Mouse (Mus musculus) embryonic facial prominence, embryonic 11.5 days (tissue): Measurements from ENCODE around the gene Capza2. TPM values are rescaled to one million over a fixed set of nuclear protein-coding genes. Genes with fewer than 3 reads are reported as not detected.
A peak's percentile ranks its signal among the peaks of the same experiment; 100 is the strongest.

ENCODE experiments used
- ATAC-seq: fragments of 200-750 bp; cut with Nextera tagmentation; replicated peaks from 2 replicates; pipeline ENCODE4 v1.8.0; 2017; ENCODE audit warnings: low read depth; ENCODE audit not compliant: insufficient number of reproducible peaks, low FRiP score, low TSS enrichment
- DNase-seq: peaks from one replicate; pipeline ENCODE4 v3.0.0-alpha.2; 2015; ENCODE audit warnings: low spot score
- H3K27ac ChIP-seq: fragments of 300-500 bp; sonication (generic); replicated peaks from 2 replicates; pipeline ENCODE4 v1.5.1; 2014; ENCODE audit warnings: mild to moderate bottlenecking, low read depth, low read length, control low read depth
- H3K27me3 ChIP-seq: fragments of 300-500 bp; sonication (generic); 2 replicates; pipeline ENCODE4 v1.6.1; 2014; ENCODE audit warnings: mild to moderate bottlenecking, low read length, moderate library complexity, mixed read lengths; ENCODE audit not compliant: control insufficient read depth, insufficient read depth
- H3K36me3 ChIP-seq: fragments of 300-500 bp; sonication (generic); replicated peaks from 2 replicates; pipeline ENCODE4 v1.6.1; 2014; ENCODE audit warnings: low read depth, mild to moderate bottlenecking, low read length, moderate library complexity, mixed read lengths; ENCODE audit not compliant: control insufficient read depth, insufficient read depth
- H3K4me1 ChIP-seq: fragments of 300-500 bp; sonication (generic); 2 replicates; pipeline ENCODE4 v1.6.1; 2014; ENCODE audit warnings: low read length, mixed read lengths; ENCODE audit not compliant: control insufficient read depth, insufficient read depth
- H3K4me2 ChIP-seq: fragments of 300-500 bp; sonication (generic); 2 replicates; pipeline ENCODE4 v1.6.1; 2014; ENCODE audit warnings: low read depth, mild to moderate bottlenecking, control low read depth, low read length, moderate library complexity
- H3K4me3 ChIP-seq: fragments of 300-500 bp; sonication (generic); 2 replicates; pipeline ENCODE4 v1.5.1; 2014; ENCODE audit warnings: low read depth, low read length, control low read depth
- H3K9ac ChIP-seq: fragments of 300-500 bp; sonication (generic); replicated peaks from 2 replicates; pipeline ENCODE4 v1.6.1; 2014; ENCODE audit warnings: mild to moderate bottlenecking, control low read depth, low read length
- H3K9me3 ChIP-seq: fragments of 300-500 bp; sonication (generic); replicated peaks from 2 replicates; pipeline ENCODE4 v1.6.1; 2016; ENCODE audit warnings: mild to moderate bottlenecking, low read length, inconsistent platforms, mixed read lengths; ENCODE audit not compliant: control insufficient read depth
- WGBS: fragments of 180-500 bp; shearing (Covaris S2); extraction: QIAGEN DNeasy Blood & Tissue Kit; methylation state at CpG from one replicate; pipeline ENCODE4 v1.1.7; 2014; 5-methylcytosine and 5-hydroxymethylcytosine counted together
- polyA plus RNA-seq: library from polyadenylated mRNA; unstranded; fragments of >200 nt; fragmentation: Nextera tagmentation; extraction: Ambion mirVana; gene quantifications from 2 replicates; pipeline ENCODE4 v1.2.1, GENCODE M21; 2014

The Capza2 gene
- polyA plus RNA-seq, 1 experiment from 2014 or later: 252 TPM

DNA sequence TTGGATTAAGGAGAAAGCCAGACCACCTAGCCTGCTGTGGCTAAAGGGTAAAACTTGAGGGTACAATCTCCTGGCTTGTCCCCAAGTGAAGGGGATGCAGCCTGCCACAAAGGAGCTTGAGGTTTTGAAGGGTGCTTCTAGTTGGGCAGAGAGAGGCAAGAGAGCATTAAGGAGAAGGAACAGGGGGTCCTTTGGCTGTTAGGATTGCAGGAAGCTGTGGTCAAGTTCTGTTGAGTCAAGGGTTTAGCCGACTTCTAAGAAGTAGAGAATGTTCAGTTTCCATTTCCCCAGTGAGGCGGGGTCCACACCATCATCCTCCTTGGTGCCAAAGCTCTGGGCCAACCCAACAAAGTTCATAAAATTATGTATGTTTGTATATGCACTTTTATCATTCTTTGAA lies 19.0 kb downstream of the Capza2 start:
- no peak for DNase-seq
- H3K36me3 ChIP-seq: peaks cover 2% of the 10 kb centered on the region; the same call in 1 of the 2 replicates

GRCm38 (mm10) chr6:17657308-17657707 lies 21.3 kb downstream of the Capza2 start:
- 87% methylated on average over 1 of the region's 1 CpGs for WGBS
- Histone ChIP-seq H3K27me3 (no peaks in the 10 kb centered on the region), H3K4me2 (no peak overlapping the region), H3K27ac (no peak overlapping the region), H3K36me3 (no peaks in the 10 kb centered on the region; the same call in 1 of the 2 replicates), H3K4me3 (no peak overlapping the region), H3K9me3 (no peaks in the 10 kb centered on the region), H3K4me1 (no peaks in the 10 kb centered on the region), H3K9ac (no peak overlapping the region)
- no peak for ATAC-seq
- no peak for DNase-seq

More for the DNA sequence above, 19.0 kb downstream of the Capza2 start:
- 90% methylated on average over 2 of the region's 2 CpGs for WGBS
- Histone ChIP-seq H3K27ac (no peak overlapping the region), H3K4me3 (no peak overlapping the region), H3K9ac (no peak overlapping the region), H3K27me3 (no peaks in the 10 kb centered on the region), H3K4me1 (no peaks in the 10 kb centered on the region), H3K4me2 (no peak overlapping the region), H3K9me3 (no peaks in the 10 kb centered on the region)
- no peak for ATAC-seq

DNA sequence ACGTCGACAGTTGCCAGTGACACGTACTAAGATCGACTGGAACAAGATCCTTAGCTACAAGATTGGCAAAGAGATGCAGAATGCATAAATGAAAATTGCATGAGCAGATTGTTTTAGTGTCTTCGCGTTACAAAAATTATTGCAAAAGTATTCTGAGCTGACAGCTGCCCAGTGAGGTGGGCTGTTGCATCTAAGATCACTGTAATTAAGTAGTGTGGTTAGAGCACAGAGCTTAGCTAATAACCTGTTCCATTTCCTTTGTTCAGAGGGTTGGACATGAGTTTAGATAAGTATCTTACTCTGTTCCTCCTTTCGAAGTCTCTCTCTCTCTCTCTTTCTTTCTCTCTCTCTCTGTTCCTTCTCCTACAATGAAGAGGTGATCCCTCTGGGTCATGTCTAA lies 29.3 kb downstream of the Capza2 start:
- Histone ChIP-seq H3K9ac (no peak overlapping the region), H3K4me3 (no peak overlapping the region), H3K4me2 (no peak overlapping the region), H3K27me3 (no peaks in the 10 kb centered on the region), H3K36me3 (peaks cover 2% of the 10 kb centered on the region), H3K27ac (no peak overlapping the region), H3K9me3 (no peaks in the 10 kb centered on the region), H3K4me1 (no peaks in the 10 kb centered on the region)
- ATAC-seq (no peak), DNase-seq (no peak)
- 94% methylated on average over 7 of the region's 7 CpGs for WGBS

GRCm38 (mm10) chr6:17666024-17666423 lies 30.0 kb downstream of the Capza2 start:
- no peaks in the 10 kb centered on the region for H3K27me3 ChIP-seq

DNA sequence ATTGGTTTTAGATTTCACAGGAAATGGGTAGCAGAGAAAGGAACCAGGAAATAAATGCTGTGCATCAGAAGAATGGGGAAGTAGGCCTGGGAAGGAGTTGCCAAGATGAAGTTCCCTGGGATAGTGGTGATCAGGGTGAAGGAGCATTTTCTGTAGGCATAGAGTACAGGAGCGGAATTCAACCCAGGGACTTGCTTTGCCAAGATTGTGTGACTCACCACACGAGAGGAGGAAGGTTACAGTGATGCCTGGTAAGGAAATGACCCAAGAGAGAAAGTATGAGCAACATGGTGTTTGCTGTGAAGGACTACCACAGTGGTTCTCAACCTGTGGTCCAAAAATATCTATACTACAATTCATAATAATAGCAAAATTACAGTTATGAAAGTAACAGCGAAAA lies 31.8 kb downstream of the Capza2 start:
- DNase-seq: no peak
- H3K36me3 ChIP-seq: peaks cover 2% of the 10 kb centered on the region; the same call in 1 of the 2 replicates

More at GRCm38 (mm10) chr6:17666024-17666423, 30.0 kb downstream of the Capza2 start:
- Histone ChIP-seq H3K9me3 (no peaks in the 10 kb centered on the region), H3K36me3 (peaks cover 2% of the 10 kb centered on the region), H3K4me2 (no peak overlapping the region), H3K9ac (no peak overlapping the region), H3K27ac (no peak overlapping the region), H3K4me1 (no peaks in the 10 kb centered on the region), H3K4me3 (no peak overlapping the region)
- no peak for ATAC-seq
- DNase-seq: no peak

GRCm38 (mm10) chr6:17668334-17668733 lies 32.3 kb downstream of the Capza2 start:
- no peaks in the 10 kb centered on the region for H3K27me3 ChIP-seq
- 96% methylated on average over 12 of the region's 12 CpGs for WGBS
- peaks cover 2% of the 10 kb centered on the region; the same call in 1 of the 2 replicates for H3K36me3 ChIP-seq
- ATAC-seq (no peak), DNase-seq (no peak)
- no peak overlapping the region for H3K4me2 ChIP-seq
- no peak overlapping the region for H3K27ac ChIP-seq
- H3K4me3 ChIP-seq: no peak overlapping the region
- H3K9me3 ChIP-seq: no peaks in the 10 kb centered on the region
- H3K9ac ChIP-seq: no peak overlapping the region
- H3K4me1 ChIP-seq: no peaks in the 10 kb centered on the region

More for the DNA sequence above, 31.8 kb downstream of the Capza2 start:
- 93% methylated on average over 3 of the region's 3 CpGs for WGBS
- no peak overlapping the region for H3K9ac ChIP-seq
- no peak for ATAC-seq
- H3K9me3 ChIP-seq: no peaks in the 10 kb centered on the region
- H3K4me1 ChIP-seq: no peaks in the 10 kb centered on the region
- no peak overlapping the region for H3K4me3 ChIP-seq
- H3K27me3 ChIP-seq: no peaks in the 10 kb centered on the region
- H3K27ac ChIP-seq: no peak overlapping the region
- no peak overlapping the region for H3K4me2 ChIP-seq

DNA sequence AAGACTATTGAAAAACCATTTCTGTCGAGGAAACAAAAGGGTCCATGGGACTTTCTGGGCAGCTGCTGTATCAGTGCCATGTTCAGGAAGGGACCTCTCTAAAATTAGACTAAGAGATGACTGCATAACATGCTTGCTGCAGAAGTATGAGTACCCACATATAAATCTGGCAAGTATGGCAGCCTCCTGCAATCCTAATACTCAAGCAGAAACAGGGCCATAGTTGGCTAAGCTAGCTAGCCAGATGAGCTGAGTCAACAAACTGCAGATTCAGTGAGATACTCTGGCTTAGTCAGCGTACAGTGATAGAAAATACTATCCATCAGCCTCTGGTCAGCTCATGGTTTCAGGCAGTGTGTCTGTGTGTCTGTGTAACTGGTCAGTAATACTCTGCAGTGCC lies 33.8 kb downstream of the Capza2 start:
- Histone ChIP-seq H3K4me1 (no peaks in the 10 kb centered on the region), H3K4me2 (no peak overlapping the region), H3K27me3 (no peaks in the 10 kb centered on the region), H3K4me3 (no peak overlapping the region), H3K36me3 (peaks cover 2% of the 10 kb centered on the region; the same call in 1 of the 2 replicates), H3K9ac (no peak overlapping the region), H3K9me3 (no peaks in the 10 kb centered on the region), H3K27ac (no peak overlapping the region)
- WGBS: 84% methylated on average over 2 of the region's 2 CpGs
- no peak for ATAC-seq
- no peak for DNase-seq

GRCm38 (mm10) chr6:17675019-17675756 lies 39.2 kb downstream of the Capza2 start:
- no peak overlapping the region for H3K9ac ChIP-seq
- 25% methylated on average over 12 of the region's 12 CpGs for WGBS
- ATAC-seq: no peak

More at GRCm38 (mm10) chr6:17675019-17675756, 39.2 kb downstream of the Capza2 start:
- H3K4me2 ChIP-seq: no peak overlapping the region
- peak; percentile 78 for DNase-seq
- no peaks in the 10 kb centered on the region for H3K36me3 ChIP-seq
- H3K9me3 ChIP-seq: no peaks in the 10 kb centered on the region
- H3K27ac ChIP-seq: no peak overlapping the region
- H3K4me3 ChIP-seq: no peak overlapping the region
- no peaks in the 10 kb centered on the region for H3K27me3 ChIP-seq
- H3K4me1 ChIP-seq: no peaks in the 10 kb centered on the region
